Mouse (Mus musculus) lung, embryonic 14.5 days (tissue): ENCODE measurements at regions not wholly inside any gene's neighbourhood (a gene's known extent, or its start where the extent isn't known, plus 50 kb on each side); places are given as distances from the start of the nearest gene placed in this dataset.

Experiments used
- ATAC-seq: fragments of 200-750 bp; cut with Nextera tagmentation; 2 replicates; pipeline ENCODE4 v1.8.0; 2017; ENCODE audit warnings: mild to moderate bottlenecking, moderate TSS enrichment, moderate library complexity; ENCODE audit not compliant: insufficient read depth
- DNase-seq: peaks from one replicate; pipeline ENCODE4 v3.0.0-alpha.2; 2015
- H3K27ac ChIP-seq: fragments of 300-500 bp; sonication (generic); 2 replicates; pipeline ENCODE4 v1.5.1; 2014; ENCODE audit warnings: low read depth, mild to moderate bottlenecking, moderate library complexity
- H3K27me3 ChIP-seq: fragments of 300-500 bp; sonication (generic); 2 replicates; pipeline ENCODE4 v1.6.1; 2014; ENCODE audit warnings: low read length, control low read depth; ENCODE audit not compliant: insufficient read depth
- H3K36me3 ChIP-seq: fragments of 300-500 bp; sonication (generic); 2 replicates; pipeline ENCODE4 v1.6.1; 2014; ENCODE audit warnings: control low read depth; ENCODE audit not compliant: insufficient read depth
- H3K4me1 ChIP-seq: fragments of 300-500 bp; sonication (generic); 2 replicates; pipeline ENCODE4 v1.6.1; 2014; ENCODE audit warnings: antibody characterized with exemption, control low read depth; ENCODE audit not compliant: insufficient read depth
- H3K4me2 ChIP-seq: fragments of 300-500 bp; sonication (generic); 2 replicates; pipeline ENCODE4 v1.6.1; 2014; ENCODE audit warnings: mild to moderate bottlenecking
- H3K4me3 ChIP-seq: fragments of 300-500 bp; sonication (generic); 2 replicates; pipeline ENCODE4 v1.5.1; 2014; ENCODE audit warnings: low read depth, low read length
- H3K9ac ChIP-seq: fragments of 300-500 bp; sonication (generic); 2 replicates; pipeline ENCODE4 v1.6.1; 2014
- H3K9me3 ChIP-seq: fragments of 300-500 bp; sonication (generic); 2 replicates; pipeline ENCODE4 v1.6.1; 2016; ENCODE audit warnings: low read depth, low read length, control low read depth
- CTCF ChIP-seq: IDR thresholded peaks from 2 replicates; pipeline ENCODE4 v1.5.1; 2016; ENCODE audit warnings: antibody characterized with exemption, low read depth
- WGBS: fragments of 180-500 bp; shearing (Covaris S2); extraction: QIAGEN DNeasy Blood & Tissue Kit; methylation state at CpG from one replicate; pipeline ENCODE4 v1.1.7; 2014; 5-methylcytosine and 5-hydroxymethylcytosine counted together

GRCm38 (mm10) chr8:86389690-86390671 lies 190.5 kb downstream of the Abcc12 start:
- Histone ChIP-seq H3K4me3 (no peak overlapping the region), H3K36me3 (no peaks in the 10 kb centered on the region), H3K9ac (no peak overlapping the region), H3K4me1 (no peaks in the 10 kb centered on the region), H3K27me3 (no peaks in the 10 kb centered on the region), H3K27ac (no peak overlapping the region), H3K4me2 (no peak overlapping the region), H3K9me3 (no peaks in the 10 kb centered on the region)
- no peak for TF ChIP-seq CTCF
- ATAC-seq (peak; percentile 56), DNase-seq (peak; percentile 65)
- WGBS: 37% methylated on average over 3 of the region's 3 CpGs

- no peak overlapping the region for H3K4me3 ChIP-seq
- no peak overlapping the region for H3K27ac ChIP-seq
- H3K4me2 ChIP-seq: no peak overlapping the region
- 88% methylated on average over 7 of the region's 7 CpGs for WGBS
- DNase-seq (no peak), ATAC-seq (no peak)
- H3K4me1 ChIP-seq: no peaks in the 10 kb centered on the region
- H3K36me3 ChIP-seq: no peaks in the 10 kb centered on the region
- no peak for TF ChIP-seq CTCF
- H3K9ac ChIP-seq: no peak overlapping the region
- H3K9me3 ChIP-seq: no peaks in the 10 kb centered on the region
- H3K27me3 ChIP-seq: no peaks in the 10 kb centered on the region
Observed at GRCm38 (mm10) chr8:86385236-86385635, 195.2 kb downstream of the Abcc12 start.

GRCm38 (mm10) chr8:86381977-86382376 lies 198.5 kb downstream of the Abcc12 start:
- H3K27me3 ChIP-seq: no peaks in the 10 kb centered on the region
- no peak for DNase-seq
- no peaks in the 10 kb centered on the region for H3K4me1 ChIP-seq
- 77% methylated on average over 10 of the region's 10 CpGs for WGBS
- H3K9me3 ChIP-seq: no peaks in the 10 kb centered on the region
- H3K4me3 ChIP-seq: no peak overlapping the region
- H3K27ac ChIP-seq: no peak overlapping the region
- H3K4me2 ChIP-seq: no peak overlapping the region
- TF ChIP-seq CTCF: no peak
- no peak for ATAC-seq
- H3K36me3 ChIP-seq: no peaks in the 10 kb centered on the region
- no peak overlapping the region for H3K9ac ChIP-seq

- Histone ChIP-seq H3K27me3 (no peaks in the 10 kb centered on the region), H3K9ac (no peak overlapping the region), H3K4me3 (no peak overlapping the region), H3K4me1 (no peaks in the 10 kb centered on the region), H3K4me2 (no peak overlapping the region), H3K9me3 (no peaks in the 10 kb centered on the region), H3K36me3 (no peaks in the 10 kb centered on the region), H3K27ac (no peak overlapping the region)
- no peak for DNase-seq
- no peak for ATAC-seq
- 56% methylated on average over 5 of the region's 5 CpGs for WGBS
- no peak for TF ChIP-seq CTCF
Observed at GRCm38 (mm10) chr8:86368062-86368461, 212.4 kb downstream of the Abcc12 start.

- Histone ChIP-seq H3K27ac (no peak overlapping the region), H3K36me3 (no peaks in the 10 kb centered on the region), H3K9me3 (no peaks in the 10 kb centered on the region), H3K4me2 (no peak overlapping the region), H3K27me3 (no peaks in the 10 kb centered on the region), H3K4me3 (no peak overlapping the region), H3K4me1 (no peaks in the 10 kb centered on the region), H3K9ac (no peak overlapping the region)
- ATAC-seq (no peak), DNase-seq (no peak)
- 89% methylated on average over 4 of the region's 4 CpGs for WGBS
- TF ChIP-seq CTCF: no peak
Observed at GRCm38 (mm10) chr8:86366636-86367035, 213.8 kb downstream of the Abcc12 start.

GRCm38 (mm10) chr8:86365726-86366125 lies 214.8 kb downstream of the Abcc12 start:
- H3K4me2 ChIP-seq: no peak overlapping the region
- no peaks in the 10 kb centered on the region for H3K9me3 ChIP-seq
- 66% methylated on average over 5 of the region's 5 CpGs for WGBS
- H3K27ac ChIP-seq: no peak overlapping the region
- DNase-seq (no peak), ATAC-seq (no peak)
- no peaks in the 10 kb centered on the region for H3K4me1 ChIP-seq
- no peak overlapping the region for H3K9ac ChIP-seq
- H3K36me3 ChIP-seq: no peaks in the 10 kb centered on the region
- H3K4me3 ChIP-seq: no peak overlapping the region
- TF ChIP-seq CTCF: no peak
- no peaks in the 10 kb centered on the region for H3K27me3 ChIP-seq

- H3K4me1 ChIP-seq: no peaks in the 10 kb centered on the region
- H3K27me3 ChIP-seq: no peaks in the 10 kb centered on the region
- H3K36me3 ChIP-seq: no peaks in the 10 kb centered on the region
- DNase-seq (peak; percentile 54), ATAC-seq (no peak)
- 55% methylated on average over 2 of the region's 2 CpGs for WGBS
- no peak overlapping the region for H3K4me2 ChIP-seq
- no peak overlapping the region for H3K4me3 ChIP-seq
- H3K27ac ChIP-seq: no peak overlapping the region
- H3K9ac ChIP-seq: no peak overlapping the region
- peak; percentile 53 for TF ChIP-seq CTCF
- H3K9me3 ChIP-seq: no peaks in the 10 kb centered on the region
Observed at GRCm38 (mm10) chr8:86364898-86365297, 215.6 kb downstream of the Abcc12 start.
